13 mouse cellular contexts compared by ENCODE assay signal in the genomic region with DNA sequence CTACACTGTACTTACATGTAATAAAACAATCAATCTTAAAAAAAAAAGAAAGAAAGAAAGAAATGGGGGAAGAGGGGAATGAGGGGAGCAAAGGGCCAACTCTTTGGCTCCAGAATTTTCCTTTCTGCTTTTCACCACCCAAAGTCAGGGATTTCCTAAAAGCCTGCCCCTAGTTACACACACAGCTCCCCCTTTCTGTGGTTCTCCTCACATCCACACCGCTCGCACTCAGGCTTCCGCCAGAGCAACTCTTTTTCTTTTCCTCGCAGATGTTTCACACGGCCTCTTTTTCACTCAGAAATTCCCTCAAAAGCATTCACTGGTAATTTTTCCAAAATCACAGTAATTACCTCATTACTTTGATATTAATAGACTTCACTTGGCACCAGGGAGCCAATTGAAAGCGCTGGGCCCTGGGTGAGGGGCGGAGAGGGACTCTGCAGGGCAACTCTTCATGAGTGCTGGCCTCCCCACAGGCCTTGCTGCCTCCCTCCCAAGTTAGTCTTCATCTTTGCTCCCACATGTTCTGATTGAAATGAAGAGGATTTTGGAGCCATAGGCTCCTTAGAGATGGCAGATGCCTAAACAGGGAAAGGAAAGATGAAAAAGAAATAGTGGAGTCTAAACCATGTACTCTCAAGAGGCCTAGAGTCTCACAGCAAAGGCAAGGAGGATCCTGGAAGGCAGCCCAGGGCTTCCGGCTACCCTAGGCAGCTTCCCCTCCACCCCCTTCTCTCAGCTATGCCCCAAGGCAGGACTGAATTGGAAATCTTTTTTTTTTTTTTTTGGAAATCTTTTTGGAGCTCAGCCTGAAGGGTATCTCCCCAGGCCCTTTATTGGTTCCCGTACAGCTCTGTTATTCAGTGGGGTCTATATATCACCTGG. TPM values are rescaled to one million over a fixed set of nuclear protein-coding genes. Genes with fewer than 3 reads are reported as not detected.
DNase-seq lines count a peak whose midpoint lies in the region; ATAC-seq lines count a peak whose summit lies in the region.
"Had no signal": no experiment of that assay in that cellular context is flagged by ENCODE, and none has a peak within 500 bp of the region (broad histone marks: within the 10 kb centered on the region; RNA-seq: fewer than 3 reads in every experiment).

No protein-coding gene starts in this region.

- DNase-seq in hindbrain, embryonic 11.5 days (ENCODE audit: low spot score) = no peak
- DNase-seq in Muller cell, postnatal 12 days (ENCODE audit: inconsistent ontology term) = peak; percentile 77
- no peak for DNase-seq in midbrain, embryonic 14.5 days
- DNase-seq in heart, adult 9 months (ENCODE audit: low spot score in 2 of 2) = no peak
- DNase-seq in layer of hippocampus, adult 18-20 months (ENCODE audit: low spot score in 2 of 2) = no peak
- DNase-seq: right cerebral cortex, postnatal 14 days had no signal

- no peaks in the 10 kb centered on the region for H3K9me3 ChIP-seq in hindbrain, embryonic 13.5 days
- H3K9me3 ChIP-seq in hindbrain, embryonic 11.5 days (ENCODE audit: control insufficient read depth, low read length) = no peaks in the 10 kb centered on the region
- H3K9me3 ChIP-seq in forebrain, embryonic 13.5 days (replicated peaks) = no peaks in the 10 kb centered on the region
- no peaks in the 10 kb centered on the region for H3K9me3 ChIP-seq in midbrain, embryonic 14.5 days (ENCODE audit: control insufficient read depth, low read length)
- H3K9me3 ChIP-seq: embryonic facial prominence, embryonic 15.5 days; heart, embryonic 15.5 days; liver, embryonic 15.5 days had no signal

- peaks cover 18% of the 10 kb centered on the region for H3K4me1 ChIP-seq in hindbrain, embryonic 13.5 days (replicated peaks)
- H3K4me1 ChIP-seq in hindbrain, embryonic 11.5 days (replicated peaks; ENCODE audit: control insufficient read depth, insufficient read depth, low read length) = peaks cover 6% of the 10 kb centered on the region; the same call in 1 of the 2 replicates
- H3K4me1 ChIP-seq in forebrain, embryonic 13.5 days = peaks cover 26% of the 10 kb centered on the region
- 0 out of 2 replicates have a peak, but pooled peaks cover 8% of the 10 kb centered on the region for H3K4me1 ChIP-seq in midbrain, embryonic 14.5 days (ENCODE audit: control insufficient read depth, insufficient read depth, low read length)
- H3K4me1 ChIP-seq: heart, embryonic 15.5 days; liver, embryonic 15.5 days had no signal

- no peaks in the 10 kb centered on the region for H3K27me3 ChIP-seq in hindbrain, embryonic 13.5 days
- no peaks in the 10 kb centered on the region for H3K27me3 ChIP-seq in hindbrain, embryonic 11.5 days (ENCODE audit: control insufficient read depth, insufficient read depth, low read length)
- H3K27me3 ChIP-seq in forebrain, embryonic 13.5 days = no peaks in the 10 kb centered on the region
- no peaks in the 10 kb centered on the region for H3K27me3 ChIP-seq in midbrain, embryonic 14.5 days (ENCODE audit: control insufficient read depth, insufficient read depth, low read length)
- H3K27me3 ChIP-seq: embryonic facial prominence, embryonic 15.5 days; heart, embryonic 15.5 days had no signal

- no peak overlapping the region for H3K4me3 ChIP-seq in hindbrain, embryonic 13.5 days
- H3K4me3 ChIP-seq in hindbrain, embryonic 11.5 days (ENCODE audit: low read depth, low read length) = no peak overlapping the region
- no peak overlapping the region for H3K4me3 ChIP-seq in forebrain, embryonic 13.5 days
- H3K4me3 ChIP-seq in midbrain, embryonic 14.5 days (replicated peaks; ENCODE audit: low read depth, low read length) = no peak overlapping the region
- H3K4me3 ChIP-seq: embryonic facial prominence, embryonic 15.5 days; heart, embryonic 15.5 days; liver, embryonic 15.5 days had no signal

- H3K36me3 ChIP-seq in hindbrain, embryonic 13.5 days = no peaks in the 10 kb centered on the region
- no peaks in the 10 kb centered on the region for H3K36me3 ChIP-seq in hindbrain, embryonic 11.5 days (ENCODE audit: control insufficient read depth, insufficient read depth, low read length)
- H3K36me3 ChIP-seq in forebrain, embryonic 13.5 days (ENCODE audit: poor library complexity, severe bottlenecking) = no peaks in the 10 kb centered on the region
- no peaks in the 10 kb centered on the region for H3K36me3 ChIP-seq in midbrain, embryonic 14.5 days (ENCODE audit: control insufficient read depth, insufficient read depth, low read length)
- H3K36me3 ChIP-seq: embryonic facial prominence, embryonic 15.5 days; heart, embryonic 15.5 days; liver, embryonic 15.5 days had no signal

- WGBS in hindbrain, embryonic 13.5 days = 71% methylated on average over 9 of the region's 9 CpGs
- 84% methylated on average over 9 of the region's 9 CpGs for WGBS in hindbrain, embryonic 11.5 days
- WGBS in forebrain, embryonic 13.5 days = 39% methylated on average over 9 of the region's 9 CpGs
- WGBS in midbrain, embryonic 14.5 days = 71% methylated on average over 9 of the region's 9 CpGs

- no peak overlapping the region for H3K4me2 ChIP-seq in hindbrain, embryonic 13.5 days
- no peak overlapping the region for H3K4me2 ChIP-seq in hindbrain, embryonic 11.5 days (replicated peaks; ENCODE audit: low read depth, low read length)
- H3K4me2 ChIP-seq in forebrain, embryonic 13.5 days = no peak overlapping the region
- H3K4me2 ChIP-seq in midbrain, embryonic 14.5 days (ENCODE audit: low read length) = no peak overlapping the region
- H3K4me2 ChIP-seq: embryonic facial prominence, embryonic 15.5 days; heart, embryonic 15.5 days; liver, embryonic 15.5 days had no signal

- no peak for ATAC-seq in hindbrain, embryonic 13.5 days (ENCODE audit: low FRiP score)
- no peak for ATAC-seq in hindbrain, embryonic 11.5 days (ENCODE audit: low FRiP score)
- peak; percentile 46; the same call in 1 of the 2 replicates for ATAC-seq in forebrain, embryonic 13.5 days
- ATAC-seq in midbrain, embryonic 14.5 days (ENCODE audit: low FRiP score, low TSS enrichment) = no peak

- H3K27ac ChIP-seq in hindbrain, embryonic 13.5 days = peak overlapping the region; percentile 13; the same call in 1 of the 2 replicates
- no peak overlapping the region; the same call in 1 of the 2 replicates for H3K27ac ChIP-seq in hindbrain, embryonic 11.5 days (ENCODE audit: low read depth, low read length)
- peak overlapping the region; percentile 90 for H3K27ac ChIP-seq in forebrain, embryonic 13.5 days
- H3K27ac ChIP-seq in midbrain, embryonic 14.5 days (replicated peaks; ENCODE audit: low read depth, low read length) = 0 out of 2 replicates have a peak overlapping the region, but pooled peaks have one; percentile 26
- H3K27ac ChIP-seq: embryonic facial prominence, embryonic 15.5 days; heart, embryonic 15.5 days; liver, embryonic 15.5 days; macrophage had no signal

- no peak overlapping the region for H3K9ac ChIP-seq in hindbrain, embryonic 13.5 days
- no peak overlapping the region for H3K9ac ChIP-seq in hindbrain, embryonic 11.5 days (ENCODE audit: low read depth, low read length)
- no peak overlapping the region for H3K9ac ChIP-seq in forebrain, embryonic 13.5 days
- H3K9ac ChIP-seq in midbrain, embryonic 14.5 days (replicated peaks; ENCODE audit: low read length) = no peak overlapping the region
- H3K9ac ChIP-seq: embryonic facial prominence, embryonic 15.5 days; heart, embryonic 15.5 days; liver, embryonic 15.5 days had no signal

RNA-seq across cellular contexts. Expression of gene Snta1, which starts 12.0 kb away (rescaled TPM):
- 7.4 and 7.6 TPM in 2 replicates for polyA plus RNA-seq in hindbrain, embryonic 13.5 days (2015; fragmentation: Nextera tagmentation; extraction: Ambion mirVana)
- 2.1 TPM in 2 replicates for polyA plus RNA-seq in hindbrain, embryonic 11.5 days (2014; fragmentation: Nextera tagmentation; extraction: Ambion mirVana)
- polyA plus RNA-seq in forebrain, embryonic 13.5 days (2015; fragmentation: Nextera tagmentation; extraction: Ambion mirVana) = 3.8 and 4.1 TPM in 2 replicates
- polyA plus RNA-seq in midbrain, embryonic 14.5 days (2014; fragmentation: Nextera tagmentation; extraction: Ambion mirVana) = 4.0 and 5.8 TPM in 2 replicates
- total RNA-seq in layer of hippocampus, adult 18-20 months (2021) = 10 to 100 TPM; 45.3 to 47.7 TPM
- total RNA-seq: common myeloid progenitor, adult 5-6 weeks had no signal

RNA-seq across cellular contexts. Expression of gene Cbfa2t2, which starts 16.4 kb away (rescaled TPM):
- 56.1 and 58.7 TPM in 2 replicates for polyA plus RNA-seq in hindbrain, embryonic 13.5 days (2015; fragmentation: Nextera tagmentation; extraction: Ambion mirVana)
- polyA plus RNA-seq in hindbrain, embryonic 11.5 days (2014; fragmentation: Nextera tagmentation; extraction: Ambion mirVana) = 68.2 and 71.5 TPM in 2 replicates
- polyA plus RNA-seq in forebrain, embryonic 13.5 days (2015; fragmentation: Nextera tagmentation; extraction: Ambion mirVana) = 69.4 and 79.1 TPM in 2 replicates
- 45.5 and 65.6 TPM in 2 replicates for polyA plus RNA-seq in midbrain, embryonic 14.5 days (2014; fragmentation: Nextera tagmentation; extraction: Ambion mirVana)
- 10 to 100 TPM; 47.9 to 48.9 TPM for total RNA-seq in layer of hippocampus, adult 18-20 months (2021)

RNA-seq across cellular contexts. Expression of gene Cdk5rap1, which starts 47.1 kb away (rescaled TPM):
- polyA plus RNA-seq in hindbrain, embryonic 13.5 days (2015; fragmentation: Nextera tagmentation; extraction: Ambion mirVana) = 16.0 and 16.1 TPM in 2 replicates
- polyA plus RNA-seq in hindbrain, embryonic 11.5 days (2014; fragmentation: Nextera tagmentation; extraction: Ambion mirVana) = 13.2 and 15.8 TPM in 2 replicates
- 16.0 and 17.4 TPM in 2 replicates for polyA plus RNA-seq in forebrain, embryonic 13.5 days (2015; fragmentation: Nextera tagmentation; extraction: Ambion mirVana)
- polyA plus RNA-seq in midbrain, embryonic 14.5 days (2014; fragmentation: Nextera tagmentation; extraction: Ambion mirVana) = 11.0 and 22.9 TPM in 2 replicates
- total RNA-seq in layer of hippocampus, adult 18-20 months (2021) = 10 to 100 TPM; 14.8 to 14.9 TPM
